Mouse (Mus musculus): ENCODE data around the gene Abhd2. TPM values are rescaled to one million over a fixed set of nuclear protein-coding genes. Genes with fewer than 3 reads are reported as not detected.

The Abhd2 gene
- total RNA-seq, 2 experiments from 2014 or later = 67.1 to 83.8 TPM

GRCm38 (mm10) chr7:79287928-79288327 is 14.9 kb downstream of the Abhd2 start:
- no peak for DNase-seq (ENCODE audit: extremely low spot score in 1 of 2, low spot score in 1 of 2)

GRCm38 (mm10) chr7:79288422-79288821 is 15.4 kb downstream of the Abhd2 start:
- DNase-seq (ENCODE audit: extremely low spot score in 1 of 2, low spot score in 1 of 2) = no peak

GRCm38 (mm10) chr7:79293605-79294232 is 20.7 kb downstream of the Abhd2 start:
- no peak for DNase-seq (ENCODE audit: extremely low spot score in 1 of 2, low spot score in 1 of 2)

- DNase-seq (ENCODE audit: extremely low spot score in 1 of 2, low spot score in 1 of 2) = no peak
These were observed 21.5 kb downstream of the Abhd2 start for GRCm38 (mm10) chr7:79294449-79294980.

- DNase-seq (ENCODE audit: extremely low spot score in 1 of 2, low spot score in 1 of 2) = no peak
These were observed 22.3 kb downstream of the Abhd2 start for GRCm38 (mm10) chr7:79295196-79295826.

- no peak for DNase-seq (ENCODE audit: extremely low spot score in 1 of 2, low spot score in 1 of 2)
These were observed 25.7 kb downstream of the Abhd2 start for GRCm38 (mm10) chr7:79298681-79299080.

- DNase-seq (ENCODE audit: extremely low spot score in 1 of 2, low spot score in 1 of 2) = no peak
These were observed 26.5 kb downstream of the Abhd2 start for GRCm38 (mm10) chr7:79299548-79299947.

- DNase-seq (ENCODE audit: extremely low spot score in 1 of 2, low spot score in 1 of 2) = no peak
These were observed 27.6 kb downstream of the Abhd2 start for GRCm38 (mm10) chr7:79300432-79301151.

- no peak for DNase-seq (ENCODE audit: extremely low spot score in 1 of 2, low spot score in 1 of 2)
These were observed 29.1 kb downstream of the Abhd2 start for GRCm38 (mm10) chr7:79302145-79302544.

- DNase-seq (ENCODE audit: extremely low spot score in 1 of 2, low spot score in 1 of 2) = no peak
These were observed 29.6 kb downstream of the Abhd2 start for GRCm38 (mm10) chr7:79302586-79302985.

- no peak for DNase-seq (ENCODE audit: extremely low spot score in 1 of 2, low spot score in 1 of 2)
These were observed 30.3 kb downstream of the Abhd2 start for GRCm38 (mm10) chr7:79303183-79303761.

- no peak for DNase-seq (ENCODE audit: extremely low spot score in 1 of 2, low spot score in 1 of 2)
These were observed 35.5 kb downstream of the Abhd2 start for GRCm38 (mm10) chr7:79308455-79309030.

- DNase-seq (ENCODE audit: extremely low spot score in 1 of 2, low spot score in 1 of 2) = no peak
These were observed 36.5 kb downstream of the Abhd2 start for GRCm38 (mm10) chr7:79309247-79310190.

- DNase-seq (ENCODE audit: extremely low spot score in 1 of 2, low spot score in 1 of 2) = no peak
These were observed 37.2 kb downstream of the Abhd2 start for GRCm38 (mm10) chr7:79310191-79310555.

- DNase-seq (ENCODE audit: extremely low spot score in 1 of 2, low spot score in 1 of 2) = no peak
These were observed 38.5 kb downstream of the Abhd2 start for GRCm38 (mm10) chr7:79311420-79311988.

GRCm38 (mm10) chr7:79312246-79312645 is 39.2 kb downstream of the Abhd2 start:
- DNase-seq (ENCODE audit: extremely low spot score in 1 of 2, low spot score in 1 of 2) = no peak

GRCm38 (mm10) chr7:79313519-79314059 is 40.6 kb downstream of the Abhd2 start:
- no peak for DNase-seq (ENCODE audit: extremely low spot score in 1 of 2, low spot score in 1 of 2)

- no peak for DNase-seq (ENCODE audit: extremely low spot score in 1 of 2, low spot score in 1 of 2)
These were observed 41.5 kb downstream of the Abhd2 start for GRCm38 (mm10) chr7:79314517-79314916.

- DNase-seq (ENCODE audit: extremely low spot score in 1 of 2, low spot score in 1 of 2) = no peak
These were observed 42.1 kb downstream of the Abhd2 start for GRCm38 (mm10) chr7:79315149-79315548.
